Mouse (Mus musculus) heart, postnatal 0 days (tissue): ENCODE data around the gene Dusp12.

Experiments used
- CTCF ChIP-seq: IDR thresholded peaks from 2 replicates; pipeline ENCODE4 v1.5.1; 2016; ENCODE audit warnings: antibody characterized with exemption, control low read depth, low read depth
- EP300 ChIP-seq: IDR thresholded peaks from 2 replicates; pipeline ENCODE4 v1.6.1; 2016; ENCODE audit warnings: antibody characterized with exemption, low read depth

- TF ChIP-seq CTCF (no peak), EP300 (no peak)
These were observed 42.0 kb upstream of the Dusp12 start, which contains the start of gene Fcrla for GRCm38 (mm10) chr1:170927378-170927777.
